11 mouse cellular contexts compared by ENCODE assay signal in genomic region chrX:42139882-42140281, GRCm38 (mm10). TPM values are rescaled to one million over a fixed set of nuclear protein-coding genes. Genes with fewer than 3 reads are reported as not detected.
DNase-seq lines count a peak whose midpoint lies in the region; ATAC-seq lines count a peak whose summit lies in the region.
"Had no signal": no experiment of that assay in that cellular context is flagged by ENCODE, and none has a peak within 500 bp of the region (broad histone marks: within the 10 kb centered on the region; RNA-seq: fewer than 3 reads in every experiment).

No protein-coding gene starts in this region.

- no peaks in the 10 kb centered on the region for H3K9me3 ChIP-seq in heart, embryonic 10.5 days
- no peaks in the 10 kb centered on the region for H3K9me3 ChIP-seq in limb, embryonic 13.5 days
- H3K9me3 ChIP-seq in limb, embryonic 10.5 days (replicated peaks) = no peaks in the 10 kb centered on the region
- no peaks in the 10 kb centered on the region for H3K9me3 ChIP-seq in stomach, embryonic 15.5 days
- no peaks in the 10 kb centered on the region for H3K9me3 ChIP-seq in midbrain, embryonic 16.5 days (replicated peaks; ENCODE audit: control insufficient read depth, low read length, poor library complexity, severe bottlenecking)

- H3K27ac ChIP-seq in heart, embryonic 10.5 days = peak overlapping the region; percentile 56
- no peak overlapping the region; the same call in 1 of the 2 replicates for H3K27ac ChIP-seq in limb, embryonic 13.5 days
- no peak overlapping the region for H3K27ac ChIP-seq in limb, embryonic 10.5 days
- no peak overlapping the region; the same call in 1 of the 2 replicates for H3K27ac ChIP-seq in stomach, embryonic 15.5 days
- no peak overlapping the region for H3K27ac ChIP-seq in midbrain, embryonic 16.5 days (ENCODE audit: low read length)
- H3K27ac ChIP-seq: liver, embryonic 14.5 days had no signal

- 0 out of 2 replicates have a peak, but pooled peaks cover 2% of the 10 kb centered on the region for H3K4me1 ChIP-seq in heart, embryonic 10.5 days
- H3K4me1 ChIP-seq in limb, embryonic 13.5 days = no peaks in the 10 kb centered on the region
- no peaks in the 10 kb centered on the region for H3K4me1 ChIP-seq in limb, embryonic 10.5 days
- H3K4me1 ChIP-seq in stomach, embryonic 15.5 days = no peaks in the 10 kb centered on the region
- H3K4me1 ChIP-seq in midbrain, embryonic 16.5 days (ENCODE audit: control insufficient read depth, insufficient read depth, low read length) = no peaks in the 10 kb centered on the region

- no peaks in the 10 kb centered on the region for H3K36me3 ChIP-seq in heart, embryonic 10.5 days
- no peaks in the 10 kb centered on the region for H3K36me3 ChIP-seq in limb, embryonic 13.5 days
- H3K36me3 ChIP-seq in limb, embryonic 10.5 days = no peaks in the 10 kb centered on the region
- H3K36me3 ChIP-seq in stomach, embryonic 15.5 days = no peaks in the 10 kb centered on the region
- H3K36me3 ChIP-seq in midbrain, embryonic 16.5 days (ENCODE audit: control insufficient read depth, insufficient read depth, low read length) = no peaks in the 10 kb centered on the region

- 23% methylated on average over 9 of the region's 9 CpGs for WGBS in heart, embryonic 10.5 days
- 56% methylated on average over 9 of the region's 9 CpGs for WGBS in limb, embryonic 13.5 days
- WGBS in limb, embryonic 10.5 days = 70% methylated on average over 9 of the region's 9 CpGs
- WGBS in stomach, embryonic 15.5 days = 32% methylated on average over 9 of the region's 9 CpGs
- WGBS in midbrain, embryonic 16.5 days = 71% methylated on average over 9 of the region's 9 CpGs

- no peaks in the 10 kb centered on the region for H3K27me3 ChIP-seq in heart, embryonic 10.5 days (ENCODE audit: insufficient read depth, poor library complexity, severe bottlenecking)
- H3K27me3 ChIP-seq in limb, embryonic 13.5 days = no peaks in the 10 kb centered on the region
- H3K27me3 ChIP-seq in limb, embryonic 10.5 days (ENCODE audit: low read depth, poor library complexity, severe bottlenecking) = no peaks in the 10 kb centered on the region
- no peaks in the 10 kb centered on the region for H3K27me3 ChIP-seq in stomach, embryonic 15.5 days (replicated peaks)
- no peaks in the 10 kb centered on the region for H3K27me3 ChIP-seq in midbrain, embryonic 16.5 days (ENCODE audit: control insufficient read depth, insufficient read depth, low read depth, low read length)

- H3K4me2 ChIP-seq in limb, embryonic 13.5 days (replicated peaks) = no peak overlapping the region
- no peak overlapping the region for H3K4me2 ChIP-seq in stomach, embryonic 15.5 days
- no peak overlapping the region for H3K4me2 ChIP-seq in midbrain, embryonic 16.5 days (ENCODE audit: low read length)

- ATAC-seq in limb, embryonic 13.5 days (ENCODE audit: low FRiP score, low read depth) = peak; percentile 64
- ATAC-seq in stomach, embryonic 15.5 days (ENCODE audit: insufficient read depth, low FRiP score, low read depth) = peak; percentile 39; the same call in 1 of the 2 replicates
- no peak for ATAC-seq in midbrain, embryonic 16.5 days
- ATAC-seq: forebrain, embryonic 14.5 days had no signal

- no peak overlapping the region for H3K9ac ChIP-seq in limb, embryonic 13.5 days
- no peak overlapping the region for H3K9ac ChIP-seq in stomach, embryonic 15.5 days
- H3K9ac ChIP-seq in midbrain, embryonic 16.5 days (ENCODE audit: low read depth, low read length) = no peak overlapping the region
- H3K9ac ChIP-seq: liver, embryonic 14.5 days had no signal

- DNase-seq in heart, embryonic 10.5 days (ENCODE audit: low spot score) = peak; percentile 75
- no peak for DNase-seq in heart, postnatal 25 days (ENCODE audit: low spot score)
- no peak for DNase-seq in limb, embryonic 10.5 days (ENCODE audit: low spot score)
- peak; percentile 14 to 22 for DNase-seq in lung, adult 18-20 months
- no peak for DNase-seq in left cerebral cortex, postnatal 10 days (ENCODE audit: extremely low spot score in 1 of 2, low spot score in 2 of 2)
- DNase-seq: adrenal gland, postnatal 25 days had no signal

- no peak overlapping the region for H3K4me3 ChIP-seq in heart, embryonic 10.5 days
- no peak overlapping the region for H3K4me3 ChIP-seq in limb, embryonic 13.5 days
- H3K4me3 ChIP-seq in limb, embryonic 10.5 days = no peak overlapping the region
- no peak overlapping the region for H3K4me3 ChIP-seq in stomach, embryonic 15.5 days (replicated peaks)
- no peak overlapping the region for H3K4me3 ChIP-seq in midbrain, embryonic 16.5 days (ENCODE audit: low read depth, low read length)

- intact Hi-C loops in heart, postnatal 25 days (cut with DNase I) = loop anchor here (5.0 kb wide), 1 partner anchor 38 kb away; no protein-coding TSS in a partner anchor
- intact Hi-C loops in left cerebral cortex, postnatal 10 days (cut with DNase I) = no loop called here

RNA-seq across cellular contexts. Expression of gene Stag2, which starts 9.2 kb away (rescaled TPM):
- 35.0 and 39.6 TPM in 2 replicates for polyA plus RNA-seq in heart, embryonic 10.5 days (2016; fragmentation: Nextera tagmentation; extraction: Ambion mirVana)
- 10 to 100 TPM; 39.9 to 46.0 TPM for total RNA-seq in heart, postnatal 25 days (2021)
- polyA plus RNA-seq in limb, embryonic 13.5 days (2015; fragmentation: Nextera tagmentation; extraction: Ambion mirVana) = 43.0 and 49.6 TPM in 2 replicates
- 38.8 and 47.1 TPM in 2 replicates for polyA plus RNA-seq in limb, embryonic 10.5 days (2016; fragmentation: Nextera tagmentation; extraction: Ambion mirVana)
- 33.5 and 36.3 TPM in 2 replicates for polyA plus RNA-seq in stomach, embryonic 15.5 days (2015; fragmentation: Nextera tagmentation; extraction: Ambion mirVana)
- 10 to 100 TPM; 46.5 to 49.5 TPM for total RNA-seq in left cerebral cortex, postnatal 10 days (2021)
- 20.7 and 21.5 TPM in 2 replicates for polyA plus RNA-seq in midbrain, embryonic 16.5 days (2015; fragmentation: Nextera tagmentation; extraction: Ambion mirVana)

Comparison
In these comparisons a context has a peak if more than half of its experiments do, and no peak if none do; other contexts are left out.
1. DNase-seq: peak in heart, embryonic 10.5 days (single experiment) and lung, adult 18-20 months (2 of 2); none in heart, postnatal 25 days (single experiment), limb, embryonic 10.5 days (single experiment) and left cerebral cortex, postnatal 10 days (0 of 2).